Comparison of ENCODE assay signal across 26 mouse cellular contexts in the genomic region with DNA sequence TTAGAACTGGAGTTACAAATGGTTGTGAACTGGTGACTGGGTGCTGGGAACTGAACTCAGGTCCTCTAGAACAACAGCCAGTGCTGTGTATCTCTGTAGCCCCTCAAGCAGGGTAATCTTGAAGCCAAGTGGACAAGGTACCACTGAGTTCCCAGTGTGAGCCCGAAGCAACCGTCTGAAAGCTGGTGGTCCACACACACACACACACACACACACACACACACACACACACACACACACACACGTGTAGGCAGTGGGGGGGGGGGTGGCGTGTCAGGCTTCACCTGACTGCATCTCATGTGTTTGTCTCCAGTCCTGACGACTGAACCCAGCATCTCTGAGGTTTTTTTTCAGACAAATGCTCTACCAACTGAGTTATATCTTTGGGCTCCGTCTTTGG.
"Had no signal": no experiment of that assay in that cellular context is flagged by ENCODE, and none has a peak within 500 bp of the region (broad histone marks: within the 10 kb centered on the region; RNA-seq: fewer than 3 reads in every experiment).

No protein-coding gene starts in this region.

- H3K4me3 ChIP-seq: embryonic facial prominence, embryonic 10.5 days; embryonic facial prominence, embryonic 12.5 days; embryonic facial prominence, embryonic 13.5 days; embryonic facial prominence, embryonic 15.5 days; erythroblast, embryonic 14.5 days; forebrain, embryonic 10.5 days; forebrain, embryonic 12.5 days; forebrain, embryonic 13.5 days; forebrain, embryonic 15.5 days; gastrocnemius, adult 2 months had no signal

- H3K4me1 ChIP-seq: embryonic facial prominence, embryonic 10.5 days; embryonic facial prominence, embryonic 12.5 days; embryonic facial prominence, embryonic 13.5 days; forebrain, embryonic 10.5 days; forebrain, embryonic 12.5 days; forebrain, embryonic 15.5 days had no signal

- H3K27me3 ChIP-seq: embryonic facial prominence, embryonic 12.5 days; embryonic facial prominence, embryonic 13.5 days; embryonic facial prominence, embryonic 15.5 days; forebrain, embryonic 12.5 days; forebrain, embryonic 13.5 days; forebrain, embryonic 15.5 days had no signal

- H3K27ac ChIP-seq: embryonic facial prominence, embryonic 10.5 days; embryonic facial prominence, embryonic 12.5 days; embryonic facial prominence, embryonic 13.5 days; embryonic facial prominence, embryonic 15.5 days; forebrain, embryonic 10.5 days; forebrain, embryonic 12.5 days; forebrain, embryonic 13.5 days; forebrain, embryonic 15.5 days; gastrocnemius, adult 2 months had no signal

- H3K4me2 ChIP-seq: embryonic facial prominence, embryonic 12.5 days; embryonic facial prominence, embryonic 13.5 days; embryonic facial prominence, embryonic 15.5 days; forebrain, embryonic 12.5 days; forebrain, embryonic 13.5 days; forebrain, embryonic 15.5 days had no signal

- DNase-seq: cerebellum, adult 18-20 months; cerebellum, adult 8-10 months; cerebellum, adult 9-10 months; cerebellum, adult 9-11 months; cerebellum, postnatal 10 days; cerebellum, postnatal 14 days; cerebellum, postnatal 25 days; cerebellum, postnatal 36 days; embryo, embryonic 11 days; gastrocnemius, adult 2 months; gastrocnemius, postnatal 10 days; gastrocnemius, postnatal 14 days; gastrocnemius, postnatal 25 days; gastrocnemius, postnatal 36 days; heart, adult 18-20 months had no signal

- ATAC-seq: forebrain, embryonic 13.5 days; forebrain, embryonic 14.5 days; forebrain, embryonic 15.5 days; forebrain, embryonic 16.5 days had no signal

- H3K9ac ChIP-seq: embryonic facial prominence, embryonic 12.5 days; embryonic facial prominence, embryonic 13.5 days; embryonic facial prominence, embryonic 15.5 days; forebrain, embryonic 12.5 days; forebrain, embryonic 13.5 days; forebrain, embryonic 15.5 days had no signal

- H3K9me3 ChIP-seq: embryonic facial prominence, embryonic 10.5 days; embryonic facial prominence, embryonic 12.5 days; embryonic facial prominence, embryonic 13.5 days; embryonic facial prominence, embryonic 15.5 days; forebrain, embryonic 10.5 days; forebrain, embryonic 12.5 days; forebrain, embryonic 13.5 days; forebrain, embryonic 15.5 days had no signal
